Mouse (Mus musculus): Measurements from ENCODE around the gene Hoxb9. TPM values are rescaled to one million over a fixed set of nuclear protein-coding genes. Genes with fewer than 3 reads are reported as not detected.

Gene Hoxb9
- 0.04 and 0.06 TPM in 2 replicates for polyA plus RNA-seq (2012; rRNA removed)

DNA sequence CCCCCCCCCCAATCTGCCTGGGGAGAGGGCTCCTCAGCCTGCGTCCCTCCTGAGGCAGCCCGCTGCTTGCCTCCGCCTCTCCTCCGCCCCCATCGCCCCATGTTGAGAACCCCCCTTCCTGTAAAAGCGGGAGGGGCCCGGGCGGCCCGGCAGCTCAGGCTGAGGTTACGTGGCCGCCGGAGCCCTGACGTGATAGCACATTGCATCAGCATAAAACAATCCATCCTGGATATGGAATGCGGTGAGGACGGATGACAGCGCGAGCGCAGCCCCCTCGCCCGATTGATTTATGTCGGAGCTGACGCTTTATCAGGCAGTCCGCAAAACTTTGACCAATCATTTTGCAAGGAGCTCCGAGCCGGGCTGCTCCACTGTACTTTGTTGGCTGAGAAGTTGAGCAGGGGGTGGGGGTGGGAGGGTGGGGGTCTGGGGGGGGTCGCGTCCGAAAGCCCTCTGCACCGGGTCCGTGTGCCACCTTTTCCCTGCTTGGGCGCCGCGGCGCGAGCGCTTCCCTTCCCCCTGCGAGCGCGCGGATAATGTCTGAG lies at the start of gene Hoxb9:
TSS of gene Hoxb9 (plus strand) at position 462 of the 545 bp plus-strand sequence.
- no peak for TF ChIP-seq POLR2A (IDR thresholded peaks at IDR 0.05; ENCODE audit: borderline replicate concordance, extremely low read depth, insufficient read depth, insufficient read length, poor library complexity, severe bottlenecking)
- TF ChIP-seq CTCF (IDR thresholded peaks at IDR 0.05; ENCODE audit: borderline replicate concordance, extremely low read depth, insufficient read depth, insufficient read length) = no peak

DNA sequence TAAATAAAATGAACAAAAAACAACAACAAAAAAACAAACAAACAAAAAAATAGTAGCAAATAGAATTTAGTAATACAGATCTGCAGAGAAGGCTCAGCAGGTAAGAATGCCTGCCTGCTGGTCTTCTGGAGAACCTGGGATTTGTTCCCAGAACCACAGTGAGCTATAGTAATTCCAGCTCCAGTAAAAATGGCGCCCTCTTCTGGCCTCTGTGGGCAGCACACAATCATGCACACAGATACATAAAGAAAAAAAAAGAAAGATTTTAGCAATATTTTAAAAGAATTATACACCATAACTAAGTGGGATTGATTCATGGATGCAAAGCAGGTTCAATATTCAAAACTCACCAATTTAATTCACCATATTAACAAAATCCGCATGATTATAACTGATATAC lies 47.4 kb upstream of the Hoxb9 start:
- TF ChIP-seq CTCF (IDR thresholded peaks at IDR 0.05; ENCODE audit: borderline replicate concordance, extremely low read depth, insufficient read depth, insufficient read length) (peak; percentile 27; the same call in 1 of the 2 replicates), POLR2A (IDR thresholded peaks at IDR 0.05; ENCODE audit: borderline replicate concordance, extremely low read depth, insufficient read depth, insufficient read length, poor library complexity, severe bottlenecking) (no peak)
- DNase-seq (ENCODE audit: low read depth) = no peak

More for the DNA sequence above, at the start of gene Hoxb9:
- DNase-seq (ENCODE audit: low read depth) = no peak

DNA sequence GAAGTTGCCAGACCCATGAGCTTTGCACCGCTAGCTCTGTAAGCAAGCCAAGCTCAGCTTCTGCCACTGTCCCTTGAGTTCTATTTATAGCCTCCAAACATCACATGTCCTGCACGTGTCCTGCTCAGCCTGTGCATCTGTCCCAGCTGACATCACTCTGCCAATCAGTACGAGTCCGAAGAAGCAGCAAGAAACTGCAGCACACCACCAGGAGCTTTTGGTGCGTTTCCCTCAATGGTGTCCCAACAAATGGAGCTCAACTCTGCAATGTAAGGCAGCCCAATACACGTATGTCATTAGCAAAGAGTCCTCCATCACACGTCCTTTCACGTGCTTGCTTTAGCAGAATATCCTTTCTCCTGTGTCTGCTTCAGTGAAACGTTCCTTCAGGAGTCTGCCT lies 43.6 kb upstream of the Hoxb9 start:
- DNase-seq (ENCODE audit: low read depth) = no peak
- no peak for TF ChIP-seq POLR2A (IDR thresholded peaks at IDR 0.05; ENCODE audit: borderline replicate concordance, extremely low read depth, insufficient read depth, insufficient read length, poor library complexity, severe bottlenecking)
- no peak for TF ChIP-seq CTCF (IDR thresholded peaks at IDR 0.05; ENCODE audit: borderline replicate concordance, extremely low read depth, insufficient read depth, insufficient read length)

DNA sequence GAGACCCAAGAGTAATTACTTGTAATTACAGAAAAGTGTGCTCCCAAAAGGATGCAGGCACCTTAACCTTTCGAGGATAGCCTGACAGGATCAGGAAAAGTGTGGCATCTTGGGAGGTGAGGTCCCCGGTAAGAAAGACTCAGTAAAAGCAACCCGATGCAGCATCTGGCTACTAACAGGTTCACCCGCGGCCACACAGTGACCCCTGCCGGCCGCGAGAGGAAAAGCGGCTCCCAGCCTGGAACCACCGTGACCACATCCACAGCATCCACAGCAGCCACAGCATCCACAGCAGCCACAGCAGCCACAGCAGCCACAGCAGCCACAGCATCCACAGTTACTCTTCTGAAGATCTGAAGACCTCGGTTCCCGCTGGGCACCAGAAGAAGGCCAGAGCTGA lies 36.4 kb upstream of the Hoxb9 start:
- DNase-seq (ENCODE audit: low read depth) = peak; percentile 47
- TF ChIP-seq POLR2A (IDR thresholded peaks at IDR 0.05; ENCODE audit: borderline replicate concordance, extremely low read depth, insufficient read depth, insufficient read length, poor library complexity, severe bottlenecking) = no peak
- TF ChIP-seq CTCF (IDR thresholded peaks at IDR 0.05; ENCODE audit: borderline replicate concordance, extremely low read depth, insufficient read depth, insufficient read length) = peak; percentile 87

DNA sequence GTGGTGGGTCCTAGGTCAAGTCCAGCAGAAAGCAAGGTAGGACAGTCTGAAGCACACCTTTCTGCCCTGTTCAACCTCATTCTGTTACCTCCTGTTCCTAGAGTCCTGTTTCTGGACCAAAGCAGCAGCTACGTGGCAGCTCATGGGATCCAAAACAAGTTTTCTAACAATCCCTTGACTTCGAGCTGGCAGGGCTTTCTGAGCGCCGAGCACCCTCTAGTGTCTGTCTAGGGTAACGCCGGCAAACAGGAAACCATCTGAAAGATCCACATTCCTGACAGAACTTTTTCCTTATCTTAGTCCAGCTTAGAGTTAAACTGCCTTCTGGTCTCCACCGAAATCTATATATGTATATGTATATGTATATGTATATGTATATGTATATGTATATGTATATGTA lies 31.0 kb upstream of the Hoxb9 start:
- DNase-seq (ENCODE audit: low read depth) = peak; percentile 65
- TF ChIP-seq CTCF (IDR thresholded peaks at IDR 0.05; ENCODE audit: borderline replicate concordance, extremely low read depth, insufficient read depth, insufficient read length) (peak; percentile 88), POLR2A (IDR thresholded peaks at IDR 0.05; ENCODE audit: borderline replicate concordance, extremely low read depth, insufficient read depth, insufficient read length, poor library complexity, severe bottlenecking) (no peak)

DNA sequence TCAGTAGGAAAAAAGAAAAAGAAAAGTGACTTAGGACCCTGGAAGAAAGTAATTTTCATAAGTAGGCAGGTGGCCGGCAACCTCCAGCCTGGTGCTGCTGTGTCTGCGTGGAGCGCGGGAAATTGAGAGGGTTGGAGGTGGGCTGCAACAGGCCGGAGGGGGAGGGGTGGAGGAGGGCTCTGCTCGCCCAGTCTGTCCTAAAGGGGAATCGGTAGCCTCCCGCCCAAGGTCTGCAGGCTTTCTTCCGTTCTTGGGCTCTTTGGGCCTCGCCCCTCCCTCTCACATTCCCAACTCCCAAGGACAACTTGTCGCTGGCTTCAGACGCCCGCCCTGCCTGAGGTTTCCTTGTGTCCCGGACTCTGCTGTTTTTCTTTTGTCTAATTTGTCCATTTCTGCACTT lies 20.4 kb upstream of the Hoxb9 start:
- TF ChIP-seq CTCF (IDR thresholded peaks at IDR 0.05; ENCODE audit: borderline replicate concordance, extremely low read depth, insufficient read depth, insufficient read length) (no peak), POLR2A (IDR thresholded peaks at IDR 0.05; ENCODE audit: borderline replicate concordance, extremely low read depth, insufficient read depth, insufficient read length, poor library complexity, severe bottlenecking) (no peak)
- no peak for DNase-seq (ENCODE audit: low read depth)

DNA sequence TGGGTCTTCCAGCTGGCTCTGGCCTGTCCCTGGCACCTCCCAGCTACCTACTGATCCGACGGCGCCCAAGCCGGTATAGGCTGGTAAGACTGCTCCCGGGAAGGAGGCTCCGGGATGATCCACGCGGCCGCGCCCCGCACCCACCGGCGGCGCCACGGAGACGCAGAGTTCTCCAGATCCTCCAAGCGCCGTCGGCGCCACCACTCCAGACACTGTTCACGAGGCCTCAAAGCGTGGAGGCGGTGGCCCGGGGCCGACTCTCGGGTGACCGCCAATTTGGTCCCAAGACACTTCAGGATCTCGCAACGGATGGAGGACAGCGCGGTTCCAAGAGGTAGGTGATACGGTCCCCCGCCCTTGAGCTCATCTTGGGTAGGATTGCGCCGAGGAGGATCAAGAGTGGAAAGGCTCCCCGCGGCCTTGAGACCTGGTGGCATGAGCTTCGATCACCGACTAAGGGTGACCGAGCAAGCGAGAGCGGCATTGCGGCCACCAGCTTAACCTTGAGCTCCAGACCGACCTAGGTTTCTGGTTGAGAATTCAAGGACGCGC lies 19.7 kb upstream of the Hoxb9 start:
- no peak for TF ChIP-seq CTCF (IDR thresholded peaks at IDR 0.05; ENCODE audit: borderline replicate concordance, extremely low read depth, insufficient read depth, insufficient read length)
- no peak for TF ChIP-seq POLR2A (IDR thresholded peaks at IDR 0.05; ENCODE audit: borderline replicate concordance, extremely low read depth, insufficient read depth, insufficient read length, poor library complexity, severe bottlenecking)
- no peak for DNase-seq (ENCODE audit: low read depth)

DNA sequence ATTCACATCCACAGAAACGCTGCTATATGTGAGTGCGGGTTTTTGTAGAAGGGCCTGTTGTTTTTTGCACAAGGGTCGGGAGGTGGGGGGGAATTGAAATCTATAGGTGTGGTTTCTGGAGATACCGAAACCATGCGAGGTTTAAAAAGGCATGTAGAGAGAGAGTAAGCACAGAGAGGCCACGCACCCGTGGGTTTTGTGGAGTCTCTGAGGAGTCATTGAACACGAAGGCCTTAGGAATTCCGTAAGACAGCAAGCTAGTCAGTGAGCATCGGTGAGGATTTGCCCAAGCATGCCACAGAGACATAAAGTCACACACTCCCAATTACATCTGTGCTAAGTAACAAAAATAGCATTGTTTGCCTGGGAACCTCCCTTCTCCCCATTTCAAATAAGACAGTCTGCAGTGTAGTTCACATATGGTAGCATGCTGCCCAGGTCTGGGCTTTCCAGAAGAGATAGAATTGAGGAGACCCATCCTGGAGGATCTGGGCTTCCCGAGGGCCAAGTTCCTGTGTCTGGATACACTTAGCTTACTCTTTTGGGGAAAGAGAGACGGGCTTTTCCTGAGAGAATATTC lies 18.6 kb upstream of the Hoxb9 start:
- DNase-seq (ENCODE audit: low read depth) = no peak
- TF ChIP-seq CTCF (IDR thresholded peaks at IDR 0.05; ENCODE audit: borderline replicate concordance, extremely low read depth, insufficient read depth, insufficient read length) = no peak
- TF ChIP-seq POLR2A (IDR thresholded peaks at IDR 0.05; ENCODE audit: borderline replicate concordance, extremely low read depth, insufficient read depth, insufficient read length, poor library complexity, severe bottlenecking) = no peak

DNA sequence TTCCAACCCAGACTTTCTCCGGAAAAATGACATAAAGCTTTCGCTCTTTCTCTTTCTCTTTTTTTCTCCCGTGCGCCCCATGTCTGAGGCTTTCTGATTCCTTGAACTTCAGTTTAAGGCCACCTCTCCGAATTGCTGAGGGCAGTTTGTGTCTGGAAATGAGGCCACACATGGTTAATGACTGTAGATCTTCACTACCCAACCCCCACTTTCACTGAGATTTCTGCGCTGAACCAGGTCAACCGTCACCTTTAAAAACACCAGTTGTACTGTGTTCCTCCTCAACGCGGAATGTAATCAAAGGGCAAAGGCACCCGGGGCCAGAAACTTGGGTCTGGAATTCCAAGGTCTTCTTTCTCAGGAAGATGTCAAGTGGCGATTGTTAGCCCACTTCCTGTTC lies 17.0 kb upstream of the Hoxb9 start:
- no peak for DNase-seq (ENCODE audit: low read depth)
- TF ChIP-seq CTCF (IDR thresholded peaks at IDR 0.05; ENCODE audit: borderline replicate concordance, extremely low read depth, insufficient read depth, insufficient read length) = no peak
- TF ChIP-seq POLR2A (IDR thresholded peaks at IDR 0.05; ENCODE audit: borderline replicate concordance, extremely low read depth, insufficient read depth, insufficient read length, poor library complexity, severe bottlenecking) = no peak

DNA sequence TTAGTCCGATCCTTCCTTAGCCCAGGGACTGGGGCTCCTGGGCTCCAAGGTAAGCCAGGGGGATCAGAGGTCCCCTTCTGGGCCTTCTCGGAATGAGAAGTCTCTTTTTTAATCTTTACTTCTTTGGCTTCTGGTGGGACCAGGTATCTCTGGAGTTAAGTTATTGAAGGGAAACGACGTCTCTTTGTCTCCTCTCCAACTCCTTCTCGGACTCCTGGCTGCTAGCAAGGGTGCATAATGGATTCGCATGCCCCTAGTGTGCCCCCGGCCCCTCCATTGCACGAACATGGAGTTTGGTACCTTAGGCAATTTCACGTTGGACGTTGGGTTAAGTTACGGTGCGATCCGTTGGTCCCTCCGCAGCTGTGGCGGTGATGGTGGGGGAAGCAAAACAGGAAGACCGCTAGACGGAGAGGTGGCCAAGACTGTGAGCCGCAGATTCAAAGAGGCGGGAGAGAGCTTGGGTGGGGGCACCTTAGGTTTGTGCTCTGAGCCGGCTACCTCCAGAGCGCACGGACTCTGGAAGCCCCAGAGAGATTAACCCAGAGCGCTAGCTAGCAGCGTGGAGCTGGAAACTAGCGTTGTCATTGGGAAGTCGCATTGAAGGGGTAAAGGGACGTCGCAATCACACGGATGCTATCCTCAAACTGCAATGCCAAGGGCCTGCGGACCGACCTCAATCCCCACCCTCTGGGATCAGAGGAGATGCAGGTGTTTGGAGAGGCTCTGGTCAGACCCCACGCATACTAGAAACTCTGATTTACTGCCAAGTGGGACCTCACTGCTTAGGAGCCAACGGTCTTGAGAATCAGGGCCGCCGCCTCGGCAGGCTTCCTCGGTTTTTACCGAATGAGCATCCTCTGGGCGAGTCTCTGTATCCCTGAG lies 15.9 kb upstream of the Hoxb9 start:
- TF ChIP-seq CTCF (IDR thresholded peaks at IDR 0.05; ENCODE audit: borderline replicate concordance, extremely low read depth, insufficient read depth, insufficient read length) (no peak), POLR2A (IDR thresholded peaks at IDR 0.05; ENCODE audit: borderline replicate concordance, extremely low read depth, insufficient read depth, insufficient read length, poor library complexity, severe bottlenecking) (no peak)
- DNase-seq (ENCODE audit: low read depth) = no peak

DNA sequence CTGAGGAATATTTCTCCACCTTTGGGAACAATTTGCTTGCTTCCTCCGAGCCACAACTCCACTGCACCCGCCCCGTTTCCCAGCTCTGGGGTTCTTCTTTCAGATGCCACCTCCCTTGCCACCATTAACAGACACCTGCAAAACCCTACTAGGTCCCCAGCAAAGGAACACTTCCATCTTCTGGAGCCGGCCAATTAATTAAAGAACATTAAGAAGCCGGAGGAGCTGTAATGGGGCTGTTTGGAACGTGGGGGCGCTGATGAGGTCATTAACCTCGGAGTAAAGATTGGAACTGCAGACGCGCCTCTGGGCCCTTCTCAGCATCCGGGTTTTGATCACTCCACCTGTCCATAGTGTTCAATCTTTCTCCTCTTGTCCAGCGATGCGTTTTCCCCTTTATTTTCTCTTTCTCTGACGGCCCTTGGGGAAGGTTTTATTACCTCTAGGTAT lies 15.2 kb upstream of the Hoxb9 start:
- no peak for DNase-seq (ENCODE audit: low read depth)
- TF ChIP-seq POLR2A (IDR thresholded peaks at IDR 0.05; ENCODE audit: borderline replicate concordance, extremely low read depth, insufficient read depth, insufficient read length, poor library complexity, severe bottlenecking) (no peak), CTCF (IDR thresholded peaks at IDR 0.05; ENCODE audit: borderline replicate concordance, extremely low read depth, insufficient read depth, insufficient read length) (no peak)
